Mouse (Mus musculus) myocyte (in vitro differentiated cells): ENCODE measurements at regions not wholly inside any gene's neighbourhood (a gene's known extent, or its start where the extent isn't known, plus 50 kb on each side); places are given as distances from the start of the nearest gene placed in this dataset.

ENCODE experiments used
- H3K27me3 ChIP-seq: one replicate; pipeline ENCODE4 v1.6.1; 2011; ENCODE audit not compliant: control insufficient read depth, insufficient read depth, insufficient read length
- H3K36me3 ChIP-seq: one replicate; pipeline ENCODE4 v1.6.1; 2011; ENCODE audit not compliant: control insufficient read depth, insufficient read depth
- H3K4me2 ChIP-seq: one replicate; pipeline ENCODE4 v1.6.1; 2011; ENCODE audit warnings: low read depth, control low read depth
- H3K4me3 ChIP-seq: one replicate; pipeline ENCODE4 v1.5.1; 2011; ENCODE audit warnings: mild to moderate bottlenecking, control low read depth, moderate library complexity
- H3K79me2 ChIP-seq: one replicate; pipeline ENCODE4 v1.6.1; 2011; ENCODE audit not compliant: control insufficient read depth, insufficient read depth
- H3ac ChIP-seq: one replicate; pipeline ENCODE4 v1.6.1; 2011; ENCODE audit not compliant: control insufficient read depth, insufficient read length
- CEBPB ChIP-seq: IDR thresholded peaks from 2 replicates; pipeline ENCODE4 v1.6.1; 2011; ENCODE audit warnings: mild to moderate bottlenecking, moderate library complexity; ENCODE audit not compliant: poor library complexity, insufficient read depth, severe bottlenecking
- E2F4 ChIP-seq: IDR thresholded peaks from one replicate; pipeline ENCODE4 v1.6.1; 2011; ENCODE audit warnings: mild to moderate bottlenecking, control low read depth, moderate library complexity; ENCODE audit not compliant: insufficient read depth
- MAX ChIP-seq: IDR thresholded peaks from one replicate; pipeline ENCODE4 v1.6.1; 2011; ENCODE audit warnings: low read depth, mild to moderate bottlenecking, control low read depth
- MYOD1 ChIP-seq, 3 experiments: IDR thresholded peaks; one replicate each; pipeline ENCODE4 v1.6.1; 2011; ENCODE audit warnings: control low read depth in 2 of 3, low read depth in 2 of 3, mild to moderate bottlenecking in 2 of 3, moderate library complexity in 1 of 3; ENCODE audit not compliant: insufficient read length in 2 of 3, control insufficient read depth in 1 of 3
- MYOG ChIP-seq, 3 experiments: IDR thresholded peaks; one replicate each; pipeline ENCODE4 v1.6.1; 2011; ENCODE audit warnings: control low read depth in 2 of 3, low read depth in 2 of 3, mild to moderate bottlenecking in 2 of 3; ENCODE audit not compliant: insufficient read length in 2 of 3, control insufficient read depth in 1 of 3, insufficient read depth in 1 of 3
- POLR2A ChIP-seq: IDR thresholded peaks from one replicate; pipeline ENCODE4 v1.6.1; 2011; ENCODE audit warnings: low read depth, mild to moderate bottlenecking, control low read depth, moderate library complexity; ENCODE audit not compliant: insufficient read length
- POLR2AphosphoS2 ChIP-seq: IDR thresholded peaks from one replicate; pipeline ENCODE4 v1.6.1; 2011; ENCODE audit warnings: low read depth, control low read depth; ENCODE audit not compliant: insufficient read length
- REST ChIP-seq: IDR thresholded peaks from one replicate; pipeline ENCODE4 v1.6.1; 2011; ENCODE audit warnings: mild to moderate bottlenecking, control low read depth, moderate library complexity; ENCODE audit not compliant: insufficient read depth, insufficient read length
- SRF ChIP-seq: IDR thresholded peaks from one replicate; pipeline ENCODE4 v1.6.1; 2011; ENCODE audit warnings: low read depth; ENCODE audit not compliant: control insufficient read depth, insufficient read length
- TCF12 ChIP-seq: IDR thresholded peaks from one replicate; pipeline ENCODE4 v1.6.1; 2011; ENCODE audit warnings: mild to moderate bottlenecking, control low read depth; ENCODE audit not compliant: poor library complexity, insufficient read depth, severe bottlenecking
- TCF3 ChIP-seq: IDR thresholded peaks from one replicate; pipeline ENCODE4 v1.6.1; 2011; ENCODE audit warnings: low read depth, control low read depth; ENCODE audit not compliant: insufficient read length
- USF1 ChIP-seq: IDR thresholded peaks from one replicate; pipeline ENCODE4 v1.6.1; 2011; ENCODE audit warnings: low read depth, mild to moderate bottlenecking, control low read depth, moderate library complexity

GRCm38 (mm10) chr1:89273021-89273420, 181.6 kb upstream of the Agap1 start:
- H3K4me3 ChIP-seq: no peak overlapping the region
- TF ChIP-seq POLR2A (no peak), REST (no peak), TCF3 (no peak), USF1 (no peak), POLR2AphosphoS2 (no peak), E2F4 (no peak)
- peaks cover 11% of the 10 kb centered on the region for H3K27me3 ChIP-seq
- no peak overlapping the region for H3K4me2 ChIP-seq
- H3ac ChIP-seq: no peak overlapping the region
- H3K36me3 ChIP-seq: no peaks in the 10 kb centered on the region
- H3K79me2 ChIP-seq: no peaks in the 10 kb centered on the region

GRCm38 (mm10) chr1:89273786-89274362, 180.7 kb upstream of the Agap1 start:
- no peak overlapping the region for H3ac ChIP-seq
- peaks cover 19% of the 10 kb centered on the region for H3K27me3 ChIP-seq
- no peak overlapping the region for H3K4me3 ChIP-seq
- TF ChIP-seq MYOD1 (IDR thresholded peaks at IDR 0.05; ENCODE audit: control insufficient read depth in 1 of 3, insufficient read length in 2 of 3, low read depth in 2 of 3) (no peak), MAX (no peak), POLR2AphosphoS2 (no peak), POLR2A (no peak), SRF (no peak), TCF12 (no peak), REST (no peak), E2F4 (no peak), USF1 (no peak), TCF3 (no peak), CEBPB (no peak), MYOG (IDR thresholded peaks at IDR 0.05; ENCODE audit: control insufficient read depth in 1 of 3, insufficient read depth in 1 of 3, insufficient read length in 2 of 3, low read depth in 2 of 3) (no peak)
- no peaks in the 10 kb centered on the region for H3K36me3 ChIP-seq
- no peak overlapping the region for H3K4me2 ChIP-seq
- no peaks in the 10 kb centered on the region for H3K79me2 ChIP-seq

- no peak overlapping the region for H3K4me3 ChIP-seq
- H3K4me2 ChIP-seq: no peak overlapping the region
- no peak overlapping the region for H3ac ChIP-seq
- no peaks in the 10 kb centered on the region for H3K36me3 ChIP-seq
- H3K79me2 ChIP-seq: no peaks in the 10 kb centered on the region
- TF ChIP-seq POLR2AphosphoS2 (no peak), MYOD1 (IDR thresholded peaks at IDR 0.05; ENCODE audit: control insufficient read depth in 1 of 3, insufficient read length in 2 of 3, low read depth in 2 of 3) (peak in 1 of 3 experiments; percentile 62), MYOG (IDR thresholded peaks at IDR 0.05; ENCODE audit: control insufficient read depth in 1 of 3, insufficient read depth in 1 of 3, insufficient read length in 2 of 3, low read depth in 2 of 3) (peak in 1 of 3 experiments; percentile 45)
- peaks cover 33% of the 10 kb centered on the region for H3K27me3 ChIP-seq
These were observed 175.2 kb upstream of the Agap1 start for GRCm38 (mm10) chr1:89279382-89279781.

GRCm38 (mm10) chr1:89281107-89281655, 173.4 kb upstream of the Agap1 start:
- Histone ChIP-seq H3K4me2 (no peak overlapping the region), H3K4me3 (no peak overlapping the region), H3K27me3 (peaks cover 42% of the 10 kb centered on the region), H3K36me3 (no peaks in the 10 kb centered on the region), H3K79me2 (no peaks in the 10 kb centered on the region), H3ac (no peak overlapping the region)
- TF ChIP-seq TCF3 (no peak), TCF12 (no peak), SRF (no peak), MAX (no peak), MYOD1 (IDR thresholded peaks at IDR 0.05; ENCODE audit: control insufficient read depth in 1 of 3, insufficient read length in 2 of 3, low read depth in 2 of 3) (no peak), E2F4 (no peak), USF1 (no peak), REST (no peak), POLR2A (no peak), POLR2AphosphoS2 (no peak), CEBPB (no peak), MYOG (IDR thresholded peaks at IDR 0.05; ENCODE audit: control insufficient read depth in 1 of 3, insufficient read depth in 1 of 3, insufficient read length in 2 of 3, low read depth in 2 of 3) (no peak)

GRCm38 (mm10) chr1:89285041-89285440, 169.6 kb upstream of the Agap1 start:
- no peak for TF ChIP-seq POLR2AphosphoS2
- no peak for TF ChIP-seq USF1
- no peak for TF ChIP-seq POLR2A
- no peak for TF ChIP-seq TCF12
- TF ChIP-seq MAX: no peak
- TF ChIP-seq TCF3: no peak
- TF ChIP-seq E2F4: no peak
- TF ChIP-seq MYOG (IDR thresholded peaks at IDR 0.05; ENCODE audit: control insufficient read depth in 1 of 3, insufficient read depth in 1 of 3, insufficient read length in 2 of 3, low read depth in 2 of 3): no peak
- no peak for TF ChIP-seq REST
- no peak for TF ChIP-seq CEBPB
- TF ChIP-seq MYOD1 (IDR thresholded peaks at IDR 0.05; ENCODE audit: control insufficient read depth in 1 of 3, insufficient read length in 2 of 3, low read depth in 2 of 3): no peak
- no peak overlapping the region for H3K4me3 ChIP-seq
- H3K36me3 ChIP-seq: no peaks in the 10 kb centered on the region
- H3K79me2 ChIP-seq: no peaks in the 10 kb centered on the region
- H3K4me2 ChIP-seq: no peak overlapping the region
- H3ac ChIP-seq: no peak overlapping the region
- H3K27me3 ChIP-seq: peaks cover 52% of the 10 kb centered on the region
